In genomic region chr4:74586400-74586799, GRCm38 (mm10) we compare ENCODE assay signal across 12 mouse cellular contexts.
"Had no signal": no experiment of that assay in that cellular context is flagged by ENCODE, and none has a peak within 500 bp of the region (broad histone marks: within the 10 kb centered on the region; RNA-seq: fewer than 3 reads in every experiment).

No protein-coding gene starts in this region.

- DNase-seq: gastrocnemius, adult 2 months; gastrocnemius, postnatal 10 days; gastrocnemius, postnatal 25 days; heart, adult 2 months; heart, postnatal 36 days; kidney, adult 18-20 months; kidney, adult 8-10 months; kidney, postnatal 10 days; kidney, postnatal 25 days; kidney, postnatal 4 days; liver; liver, embryonic 13.5 days had no signal
